Mouse (Mus musculus) embryonic facial prominence, embryonic 14.5 days (tissue): ENCODE results near the gene Trak1. TPM values are rescaled to one million over a fixed set of nuclear protein-coding genes. Genes with fewer than 3 reads are reported as not detected.

Experiments used
- ATAC-seq: fragments of 200-750 bp; cut with Nextera tagmentation; 2 replicates; pipeline ENCODE4 v1.8.0; 2017; ENCODE audit warnings: low read depth, moderate number of reproducible peaks, moderate TSS enrichment
- DNase-seq: peaks from one replicate; pipeline ENCODE4 v3.0.0-alpha.2; 2015; ENCODE audit warnings: low spot score
- H3K27ac ChIP-seq: fragments of 300-500 bp; sonication (generic); replicated peaks from 2 replicates; pipeline ENCODE4 v1.5.1; 2014; ENCODE audit warnings: low read depth, mild to moderate bottlenecking, low read length, moderate library complexity
- H3K27me3 ChIP-seq: fragments of 300-500 bp; sonication (generic); replicated peaks from 2 replicates; pipeline ENCODE4 v1.6.1; 2014; ENCODE audit warnings: low read length; ENCODE audit not compliant: control insufficient read depth, insufficient read depth
- H3K36me3 ChIP-seq: fragments of 300-500 bp; sonication (generic); 2 replicates; pipeline ENCODE4 v1.6.1; 2014; ENCODE audit warnings: low read length, mixed read lengths; ENCODE audit not compliant: control insufficient read depth, insufficient read depth
- H3K4me1 ChIP-seq: fragments of 300-500 bp; sonication (generic); 2 replicates; pipeline ENCODE4 v1.6.1; 2014; ENCODE audit warnings: antibody characterized with exemption, low read length; ENCODE audit not compliant: control insufficient read depth, insufficient read depth
- H3K4me2 ChIP-seq: fragments of 300-500 bp; sonication (generic); 2 replicates; pipeline ENCODE4 v1.6.1; 2014; ENCODE audit warnings: low read depth, mild to moderate bottlenecking, low read length, moderate library complexity, mixed read lengths
- H3K4me3 ChIP-seq: fragments of 300-500 bp; sonication (generic); 2 replicates; pipeline ENCODE4 v1.5.1; 2014; ENCODE audit warnings: low read depth, mild to moderate bottlenecking, low read length
- H3K9ac ChIP-seq: fragments of 300-500 bp; sonication (generic); 2 replicates; pipeline ENCODE4 v1.6.1; 2014; ENCODE audit warnings: low read depth, mild to moderate bottlenecking, low read length, moderate library complexity, mixed read lengths
- H3K9me3 ChIP-seq: fragments of 300-500 bp; sonication (generic); 2 replicates; pipeline ENCODE4 v1.6.1; 2016; ENCODE audit warnings: low read length; ENCODE audit not compliant: control insufficient read depth
- WGBS: fragments of 180-500 bp; shearing (Covaris S2); extraction: QIAGEN DNeasy Blood & Tissue Kit; methylation state at CpG from one replicate; pipeline ENCODE4 v1.1.7; 2014; 5-methylcytosine and 5-hydroxymethylcytosine counted together
- polyA plus RNA-seq: library from polyadenylated mRNA; unstranded; fragments of >200 nt; fragmentation: Nextera tagmentation; extraction: Ambion mirVana; gene quantifications from 2 replicates; pipeline ENCODE4 v1.2.1, GENCODE M21; 2014

Trak1 gene
- polyA plus RNA-seq, 1 experiment from 2014 or later: 28.3 TPM

DNA sequence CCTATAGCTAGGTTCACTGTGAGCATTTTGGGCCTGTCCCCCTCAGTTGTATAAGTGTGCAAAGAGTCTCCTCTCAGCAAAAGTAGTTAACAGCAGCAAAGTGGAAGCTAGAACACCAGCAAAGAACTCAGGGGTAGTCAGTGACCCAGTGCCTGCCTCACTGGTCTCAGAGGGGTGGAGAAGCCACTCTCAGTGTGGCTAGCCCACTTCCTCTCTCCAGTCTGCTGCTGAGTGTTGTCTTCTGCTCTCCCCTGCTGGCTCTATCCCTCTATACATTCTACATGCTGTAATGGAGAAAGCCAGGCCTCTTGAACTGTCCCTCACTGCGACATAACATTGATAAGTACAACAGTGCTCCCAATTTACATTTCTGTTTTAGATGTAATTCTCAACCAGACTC lies 26.2 kb upstream of the Trak1 start:
- Histone ChIP-seq H3K9me3 (no peaks in the 10 kb centered on the region), H3K4me2 (no peak overlapping the region), H3K9ac (no peak overlapping the region), H3K36me3 (no peaks in the 10 kb centered on the region), H3K4me3 (no peak overlapping the region), H3K27ac (no peak overlapping the region), H3K4me1 (no peaks in the 10 kb centered on the region), H3K27me3 (no peaks in the 10 kb centered on the region)
- WGBS: 85% methylated on average over 1 of the region's 1 CpGs
- no peak for DNase-seq
- ATAC-seq: no peak

DNA sequence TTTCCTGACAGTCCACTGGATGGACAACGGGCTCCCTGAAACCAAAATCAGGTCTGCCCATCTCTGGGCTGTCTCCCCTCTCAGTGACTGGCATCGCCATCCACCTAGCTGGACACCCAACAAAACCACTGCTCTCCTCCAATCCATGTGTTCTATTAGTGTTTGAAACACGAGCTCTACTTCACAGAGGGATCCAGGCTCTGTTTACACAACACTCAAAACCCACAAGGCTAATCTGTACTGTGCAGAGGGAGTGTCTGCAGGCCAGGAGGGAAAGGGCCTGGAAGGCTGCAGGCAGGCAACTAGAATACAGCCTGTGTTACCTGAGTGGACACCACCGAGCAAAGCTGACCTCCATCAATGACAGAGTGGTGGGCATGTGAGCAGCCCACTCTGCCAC lies 25.7 kb upstream of the Trak1 start:
- no peaks in the 10 kb centered on the region for H3K27me3 ChIP-seq
- H3K4me1 ChIP-seq: no peaks in the 10 kb centered on the region
- H3K36me3 ChIP-seq: no peaks in the 10 kb centered on the region
- no peak overlapping the region for H3K4me2 ChIP-seq
- H3K4me3 ChIP-seq: no peak overlapping the region
- no peak for DNase-seq
- ATAC-seq: no peak
- H3K9ac ChIP-seq: no peak overlapping the region
- no peaks in the 10 kb centered on the region for H3K9me3 ChIP-seq
- no peak overlapping the region for H3K27ac ChIP-seq
- 55% methylated on average over 4 of the region's 4 CpGs for WGBS

DNA sequence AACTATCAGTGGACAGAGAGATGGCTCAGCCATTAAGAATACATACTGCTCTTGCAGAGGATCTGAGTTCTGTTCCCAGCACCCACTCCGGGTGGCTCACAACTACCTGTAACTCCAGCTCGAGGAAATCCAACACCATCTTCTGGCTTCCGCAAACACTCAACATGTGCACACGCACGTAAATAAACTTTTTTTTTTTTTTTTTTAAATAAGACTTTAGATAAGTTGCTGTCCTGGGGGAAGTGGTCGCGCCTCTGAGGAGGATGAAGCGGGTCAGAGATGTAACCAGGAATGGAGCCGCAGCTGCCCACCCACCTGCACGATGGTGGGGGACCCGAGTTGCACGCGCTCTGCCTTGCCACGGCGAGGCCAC lies 20.6 kb upstream of the Trak1 start:
- Histone ChIP-seq H3K36me3 (no peaks in the 10 kb centered on the region), H3K4me1 (no peaks in the 10 kb centered on the region), H3K27ac (peak overlapping the region; percentile 78; the same call in 1 of the 2 replicates), H3K27me3 (no peaks in the 10 kb centered on the region), H3K4me2 (peak overlapping the region; percentile 74), H3K9me3 (no peaks in the 10 kb centered on the region), H3K4me3 (peak overlapping the region; percentile 64), H3K9ac (peak overlapping the region; percentile 71)
- WGBS: 17% methylated on average over 15 of the region's 15 CpGs
- DNase-seq (no peak), ATAC-seq (no peak)

DNA sequence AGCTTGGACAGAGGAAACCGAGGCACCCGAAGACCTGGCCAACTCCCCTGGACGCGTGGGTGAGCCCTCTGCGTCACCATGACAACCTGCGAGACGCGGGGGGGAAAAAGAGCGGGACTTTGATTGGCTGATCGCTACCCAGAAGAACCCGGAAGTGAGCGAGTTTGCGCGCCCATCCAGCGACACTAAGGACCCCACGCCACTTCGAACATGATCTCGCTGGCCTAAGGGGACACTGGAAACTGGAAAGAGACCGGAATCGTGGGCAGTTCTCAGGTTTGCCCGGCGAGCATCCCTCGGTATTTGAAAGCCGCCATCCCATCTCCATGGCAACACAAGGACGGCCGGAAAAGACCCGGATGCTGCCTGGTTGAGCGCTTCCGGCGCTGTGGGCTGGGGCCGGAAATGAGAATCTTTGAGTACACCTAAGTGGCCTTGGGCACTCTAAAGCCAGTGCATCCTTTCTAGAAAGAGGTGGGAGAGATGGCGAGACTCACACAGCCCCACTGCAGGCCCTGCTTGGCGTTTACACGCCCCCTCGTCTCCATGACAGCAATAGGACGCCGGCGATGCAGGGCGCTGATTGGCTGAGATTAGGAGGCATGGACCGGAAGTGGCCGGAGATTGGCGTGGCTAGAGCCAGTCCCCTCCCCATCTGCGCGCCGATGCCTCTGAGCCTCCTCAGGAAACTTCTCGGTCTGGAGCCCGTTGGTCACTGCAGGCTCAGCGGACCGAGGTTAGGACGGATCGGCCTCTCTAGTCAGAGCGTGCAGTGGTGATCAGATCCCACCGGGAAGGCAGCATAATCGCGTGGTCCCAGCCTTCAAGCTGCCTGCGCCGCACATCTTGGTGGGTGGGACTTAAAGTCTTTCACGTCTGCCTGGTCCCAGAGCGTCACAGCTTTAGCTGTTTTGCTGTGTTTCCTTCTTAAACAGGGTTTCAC lies 19.9 kb upstream of the Trak1 start, which contains the start of gene Ulk4:
TSS of gene Ulk4 (minus strand) at position 80 of the 943 bp plus-strand sequence.
- DNase-seq (peak; percentile 96), ATAC-seq (peak; percentile 97)
- no peaks in the 10 kb centered on the region for H3K36me3 ChIP-seq
- peak within 1 kb of the TSS; percentile 78 for H3K27ac ChIP-seq
- H3K27me3 ChIP-seq: no peaks in the 10 kb centered on the region
- H3K4me3 ChIP-seq: peak within 1 kb of the TSS; percentile 64
- peak within 1 kb of the TSS; percentile 71 for H3K9ac ChIP-seq
- H3K9me3 ChIP-seq: no peaks in the 10 kb centered on the region
- WGBS: under 1% methylated on average over 55 of the region's 59 CpGs
- H3K4me2 ChIP-seq: peak within 1 kb of the TSS; percentile 74
- H3K4me1 ChIP-seq: no peaks in the 10 kb centered on the region

DNA sequence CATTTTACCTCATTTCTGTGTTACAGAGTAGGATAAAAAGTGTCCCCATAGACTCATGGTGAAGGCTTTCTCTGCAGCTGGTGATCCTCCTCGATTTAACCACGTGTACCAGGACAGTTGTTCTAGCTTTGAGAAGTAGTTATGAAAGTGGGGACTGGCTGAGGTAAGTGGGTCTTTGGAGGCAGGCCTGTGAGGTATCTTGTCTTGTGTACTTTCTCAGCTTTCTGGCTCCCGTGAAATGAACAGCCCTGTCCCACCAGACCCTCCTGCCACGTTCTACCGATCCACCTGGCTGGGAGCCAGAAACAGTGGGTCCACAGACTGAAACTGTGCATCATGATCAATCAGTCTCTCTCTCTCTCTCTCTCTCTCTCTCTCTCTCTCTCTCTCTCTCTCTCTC lies 18.1 kb upstream of the Trak1 start:
- no peak for ATAC-seq

DNA sequence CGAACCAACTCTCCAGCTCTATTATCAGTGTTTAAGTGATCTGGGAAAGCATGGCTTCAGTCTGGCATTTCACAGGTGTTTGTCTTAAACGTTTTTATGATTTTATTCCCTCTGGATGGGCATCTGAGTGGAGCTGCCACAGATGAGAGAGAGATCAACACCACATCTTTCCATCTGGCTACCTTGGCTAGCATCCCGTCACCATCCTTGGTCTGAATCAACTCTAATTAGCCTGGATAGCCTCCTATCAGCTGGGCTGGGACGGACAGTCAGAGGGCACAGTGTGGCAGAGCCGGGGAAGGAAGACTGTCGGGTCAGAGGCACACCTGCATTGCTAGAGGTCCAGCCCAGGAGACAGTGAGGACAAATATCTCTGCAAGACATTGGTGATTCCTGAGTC lies 15.4 kb upstream of the Trak1 start:
- H3K27ac ChIP-seq: no peak overlapping the region
- peaks cover 3% of the 10 kb centered on the region; the same call in 1 of the 2 replicates for H3K4me1 ChIP-seq
- DNase-seq (no peak), ATAC-seq (no peak)
- peaks cover 12% of the 10 kb centered on the region for H3K9me3 ChIP-seq
- H3K27me3 ChIP-seq: no peaks in the 10 kb centered on the region
- no peak overlapping the region for H3K4me2 ChIP-seq
- H3K4me3 ChIP-seq: no peak overlapping the region
- 82% methylated on average over 6 of the region's 6 CpGs for WGBS
- H3K9ac ChIP-seq: no peak overlapping the region
- H3K36me3 ChIP-seq: no peaks in the 10 kb centered on the region

More for the DNA sequence above, 18.1 kb upstream of the Trak1 start:
- Histone ChIP-seq H3K27ac (no peak overlapping the region), H3K9me3 (peaks cover 7% of the 10 kb centered on the region; the same call in 1 of the 2 replicates), H3K27me3 (no peaks in the 10 kb centered on the region), H3K9ac (no peak overlapping the region), H3K4me3 (no peak overlapping the region), H3K36me3 (no peaks in the 10 kb centered on the region), H3K4me1 (no peaks in the 10 kb centered on the region), H3K4me2 (no peak overlapping the region)
- WGBS: 87% methylated on average over 5 of the region's 5 CpGs
- no peak for DNase-seq

DNA sequence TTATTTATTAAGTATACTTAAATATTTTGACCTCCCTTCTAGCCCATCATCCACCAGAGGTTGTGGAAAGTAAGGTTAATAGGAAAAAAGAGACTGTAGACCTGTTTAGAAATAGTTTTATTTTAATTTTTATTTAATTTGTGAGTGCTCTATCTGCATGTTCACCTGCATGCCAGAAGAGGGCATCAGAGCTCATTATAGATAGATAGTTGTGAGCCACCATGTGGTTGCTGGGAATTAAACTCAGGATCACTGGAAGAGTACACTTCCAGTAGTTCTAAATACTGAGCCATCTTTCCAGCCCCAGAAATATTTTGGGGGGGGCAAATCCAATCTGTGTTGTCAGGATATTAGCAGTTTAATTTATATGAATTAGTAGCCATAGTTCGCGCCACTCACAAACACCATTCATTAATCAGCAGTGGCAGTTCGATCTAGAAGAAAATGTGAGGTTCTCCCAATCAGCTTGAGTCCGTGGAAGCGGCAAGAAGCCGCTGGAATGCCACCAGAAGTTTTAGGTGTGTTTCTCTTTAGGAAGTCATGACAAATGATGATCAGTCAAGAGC lies 13.6 kb upstream of the Trak1 start:
- no peak overlapping the region for H3K4me2 ChIP-seq
- no peak overlapping the region for H3K9ac ChIP-seq
- 99% methylated on average over 6 of the region's 6 CpGs for WGBS
- no peak for ATAC-seq
- peaks cover 12% of the 10 kb centered on the region for H3K9me3 ChIP-seq
- no peak for DNase-seq
- peaks cover 3% of the 10 kb centered on the region; the same call in 1 of the 2 replicates for H3K4me1 ChIP-seq
- H3K27me3 ChIP-seq: no peaks in the 10 kb centered on the region
- H3K4me3 ChIP-seq: no peak overlapping the region
- H3K27ac ChIP-seq: no peak overlapping the region
- no peaks in the 10 kb centered on the region for H3K36me3 ChIP-seq

DNA sequence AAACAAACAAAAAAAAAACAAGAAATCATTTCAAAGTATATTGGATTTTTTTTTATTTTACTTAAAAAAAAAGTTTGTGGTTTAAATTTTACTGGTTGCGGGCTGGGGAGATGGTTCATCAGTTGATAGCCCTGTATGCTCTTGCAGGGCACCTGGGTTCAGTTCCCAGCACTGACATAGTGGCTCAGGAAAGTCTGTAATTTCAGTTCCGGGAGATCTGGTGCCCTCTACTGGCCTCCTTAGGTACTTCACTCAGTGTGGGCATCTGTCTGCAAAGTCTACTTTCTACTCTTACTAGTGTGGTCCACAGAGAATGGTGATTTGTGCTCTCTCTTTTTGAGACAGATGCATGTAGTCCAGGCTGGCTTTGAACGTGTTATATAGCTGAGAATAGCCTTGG lies 12.9 kb upstream of the Trak1 start:
- no peak overlapping the region for H3K4me2 ChIP-seq
- ATAC-seq (no peak), DNase-seq (no peak)
- no peaks in the 10 kb centered on the region for H3K36me3 ChIP-seq
- no peak overlapping the region for H3K27ac ChIP-seq
- H3K9me3 ChIP-seq: peaks cover 12% of the 10 kb centered on the region
- H3K9ac ChIP-seq: no peak overlapping the region
- no peaks in the 10 kb centered on the region for H3K27me3 ChIP-seq
- H3K4me1 ChIP-seq: peaks cover 3% of the 10 kb centered on the region; the same call in 1 of the 2 replicates
- WGBS: 94% methylated on average over 3 of the region's 3 CpGs
- no peak overlapping the region for H3K4me3 ChIP-seq
